Mouse (Mus musculus) stomach, postnatal 0 days (tissue): ENCODE results near the gene Tigar.

Experiments
- CTCF ChIP-seq: IDR thresholded peaks from 2 replicates; pipeline ENCODE4 v1.5.1; 2016; ENCODE audit warnings: antibody characterized with exemption, low read depth, mild to moderate bottlenecking, moderate library complexity
- EP300 ChIP-seq: optimal IDR thresholded peaks from 2 replicates; pipeline ENCODE3; 2016; ENCODE audit warnings: antibody characterized with exemption

DNA sequence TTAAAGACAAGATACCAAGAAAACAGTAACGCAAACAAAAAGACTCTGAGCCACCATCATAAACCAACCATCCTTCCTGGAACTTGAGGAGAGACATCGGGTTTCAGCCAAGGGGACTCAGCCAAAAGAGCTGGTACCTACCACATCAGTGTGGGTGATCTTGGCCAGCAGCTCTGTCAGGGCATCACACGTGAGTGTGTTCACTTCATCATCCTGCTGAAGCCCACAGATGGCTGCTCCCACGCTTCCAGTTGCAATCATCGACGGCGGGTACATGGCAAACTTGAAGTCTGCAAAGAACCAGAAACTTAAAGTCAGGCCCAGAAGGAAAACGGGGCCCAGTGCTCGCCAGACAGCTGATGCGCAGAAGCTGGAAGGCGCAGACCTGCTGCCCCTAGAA is 29.6 kb upstream of the Tigar start:
- TF ChIP-seq CTCF (no peak), EP300 (no peak)
